Mouse (Mus musculus): Measurements from ENCODE around the gene Arfgef2. TPM values are rescaled to one million over a fixed set of nuclear protein-coding genes. Genes with fewer than 3 reads are reported as not detected.

Gene Arfgef2
- total and polyA plus RNA-seq, 2 experiments from 2014 or later: 3.4 to 27.8 TPM

DNA sequence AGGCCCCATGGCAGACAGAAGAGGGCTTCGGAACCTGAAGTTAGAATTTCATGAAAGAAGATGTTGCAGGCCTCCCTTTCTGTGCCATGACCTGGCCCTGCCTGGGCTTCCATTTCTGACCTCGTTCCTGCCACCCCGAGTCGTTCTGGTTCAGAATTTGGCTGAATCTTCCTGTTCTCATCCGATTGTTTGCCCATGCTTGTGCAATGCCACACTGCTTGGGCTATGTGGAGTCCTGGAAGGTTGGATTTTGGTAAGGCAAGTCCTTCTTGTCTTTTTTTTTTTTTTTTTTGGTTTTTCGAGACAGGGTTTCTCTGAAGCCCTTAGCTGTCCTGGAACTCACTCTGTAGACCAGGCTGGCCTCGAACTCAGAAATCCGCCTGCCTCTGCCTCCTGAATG lies 50.4 kb downstream of the Arfgef2 start:
- Histone ChIP-seq H3K9ac (replicated peaks; ENCODE audit: low read length, poor library complexity, severe bottlenecking) (no peak overlapping the region), H3K27ac (ENCODE audit: low read depth, low read length) (no peak overlapping the region), H3K4me1 (ENCODE audit: insufficient read depth, low read length) (no peaks in the 10 kb centered on the region), H3K4me3 (ENCODE audit: low read depth, low read length) (no peak overlapping the region), H3K4me2 (ENCODE audit: low read depth, low read length, poor library complexity, severe bottlenecking) (no peak overlapping the region), H3K36me3 (ENCODE audit: insufficient read depth, low read length) (peaks cover 79% of the 10 kb centered on the region), H3K9me3 (ENCODE audit: low read length) (no peaks in the 10 kb centered on the region), H3K27me3 (ENCODE audit: insufficient read depth, low read length) (no peaks in the 10 kb centered on the region)
- WGBS: 99% methylated on average over 8 of the region's 8 CpGs
- no peak for TF ChIP-seq CTCF (IDR thresholded peaks at IDR 0.05)
- DNase-seq (ENCODE audit: low spot score) (no peak), ATAC-seq (ENCODE audit: low FRiP score) (no peak)

- Histone ChIP-seq H3K27me3 (ENCODE audit: insufficient read depth, low read length) (no peaks in the 10 kb centered on the region), H3K36me3 (ENCODE audit: insufficient read depth, low read length) (peaks cover 82% of the 10 kb centered on the region), H3K9ac (replicated peaks; ENCODE audit: low read length, poor library complexity, severe bottlenecking) (no peak overlapping the region), H3K27ac (ENCODE audit: low read depth, low read length) (no peak overlapping the region), H3K9me3 (ENCODE audit: low read length) (no peaks in the 10 kb centered on the region), H3K4me1 (ENCODE audit: insufficient read depth, low read length) (no peaks in the 10 kb centered on the region), H3K4me3 (ENCODE audit: low read depth, low read length) (no peak overlapping the region), H3K4me2 (ENCODE audit: low read depth, low read length, poor library complexity, severe bottlenecking) (no peak overlapping the region)
- no peak for ATAC-seq (ENCODE audit: low FRiP score)
- TF ChIP-seq CTCF (IDR thresholded peaks at IDR 0.05): no peak
- 94% methylated on average over 6 of the region's 6 CpGs for WGBS
- DNase-seq (ENCODE audit: low spot score): no peak
Measured at GRCm38 (mm10) chr2:166856366-166856765, 51.0 kb downstream of the Arfgef2 start.

DNA sequence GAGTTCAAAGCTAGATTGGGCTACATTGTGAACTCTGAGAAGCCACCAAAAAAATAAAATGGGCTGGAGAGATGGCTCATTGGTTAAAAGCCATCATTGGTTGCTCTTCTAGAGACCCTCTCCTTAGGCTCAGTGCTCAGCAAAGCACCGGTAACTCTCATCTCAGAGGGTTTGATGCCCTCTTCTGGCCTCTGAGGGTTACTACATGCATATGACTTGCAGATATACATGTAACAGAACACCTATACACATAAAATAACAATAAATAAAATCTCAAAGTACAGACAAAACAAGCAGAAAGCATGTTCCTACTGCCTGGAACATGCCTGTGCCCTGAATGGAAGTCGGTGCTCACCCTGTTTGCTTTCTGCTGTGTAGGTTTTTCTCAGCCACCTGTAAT lies 51.7 kb downstream of the Arfgef2 start:
- ATAC-seq (ENCODE audit: low FRiP score): no peak
- 84% methylated on average over 2 of the region's 2 CpGs for WGBS
- no peaks in the 10 kb centered on the region for H3K9me3 ChIP-seq (ENCODE audit: low read length)
- no peak overlapping the region for H3K4me3 ChIP-seq (ENCODE audit: low read depth, low read length)
- peak; percentile 24 for DNase-seq (ENCODE audit: low spot score)
- no peaks in the 10 kb centered on the region for H3K27me3 ChIP-seq (ENCODE audit: insufficient read depth, low read length)
- H3K4me2 ChIP-seq (ENCODE audit: low read depth, low read length, poor library complexity, severe bottlenecking): no peak overlapping the region
- no peaks in the 10 kb centered on the region for H3K4me1 ChIP-seq (ENCODE audit: insufficient read depth, low read length)
- H3K36me3 ChIP-seq (ENCODE audit: insufficient read depth, low read length): peaks cover 84% of the 10 kb centered on the region
- H3K9ac ChIP-seq (replicated peaks; ENCODE audit: low read length, poor library complexity, severe bottlenecking): no peak overlapping the region
- H3K27ac ChIP-seq (ENCODE audit: low read depth, low read length): no peak overlapping the region
- TF ChIP-seq CTCF (IDR thresholded peaks at IDR 0.05): peak; percentile 28; the same call in 1 of the 2 replicates

GRCm38 (mm10) chr2:166859214-166859613 lies 53.8 kb downstream of the Arfgef2 start:
- H3K36me3 ChIP-seq (ENCODE audit: insufficient read depth, low read length): peaks cover 76% of the 10 kb centered on the region
- no peak for TF ChIP-seq CTCF (IDR thresholded peaks at IDR 0.05)
- H3K27me3 ChIP-seq (ENCODE audit: insufficient read depth, low read length): no peaks in the 10 kb centered on the region

GRCm38 (mm10) chr2:166862505-166862904 lies 57.1 kb downstream of the Arfgef2 start:
- Histone ChIP-seq H3K4me1 (ENCODE audit: insufficient read depth, low read length) (no peaks in the 10 kb centered on the region), H3K36me3 (ENCODE audit: insufficient read depth, low read length) (peaks cover 85% of the 10 kb centered on the region), H3K27me3 (ENCODE audit: insufficient read depth, low read length) (no peaks in the 10 kb centered on the region), H3K9me3 (ENCODE audit: low read length) (no peaks in the 10 kb centered on the region), H3K9ac (replicated peaks; ENCODE audit: low read length, poor library complexity, severe bottlenecking) (no peak overlapping the region), H3K4me3 (ENCODE audit: low read depth, low read length) (no peak overlapping the region), H3K4me2 (ENCODE audit: low read depth, low read length, poor library complexity, severe bottlenecking) (no peak overlapping the region), H3K27ac (ENCODE audit: low read depth, low read length) (no peak overlapping the region)
- ATAC-seq (ENCODE audit: low FRiP score) (no peak), DNase-seq (ENCODE audit: low spot score) (no peak)
- WGBS: 70% methylated on average over 3 of the region's 3 CpGs
- TF ChIP-seq CTCF (IDR thresholded peaks at IDR 0.05): no peak

More at GRCm38 (mm10) chr2:166859214-166859613, 53.8 kb downstream of the Arfgef2 start:
- H3K4me1 ChIP-seq (ENCODE audit: insufficient read depth, low read length): no peaks in the 10 kb centered on the region
- no peaks in the 10 kb centered on the region for H3K9me3 ChIP-seq (ENCODE audit: low read length)
- ATAC-seq (ENCODE audit: low FRiP score): no peak
- H3K27ac ChIP-seq (ENCODE audit: low read depth, low read length): no peak overlapping the region
- 89% methylated on average over 7 of the region's 7 CpGs for WGBS
- no peak overlapping the region for H3K9ac ChIP-seq (replicated peaks; ENCODE audit: low read length, poor library complexity, severe bottlenecking)
- DNase-seq (ENCODE audit: low spot score): no peak
- no peak overlapping the region for H3K4me3 ChIP-seq (ENCODE audit: low read depth, low read length)
- no peak overlapping the region for H3K4me2 ChIP-seq (ENCODE audit: low read depth, low read length, poor library complexity, severe bottlenecking)

GRCm38 (mm10) chr2:166865476-166865875 lies 60.1 kb downstream of the Arfgef2 start:
- H3K4me3 ChIP-seq (ENCODE audit: low read depth, low read length): no peak overlapping the region
- peaks cover 82% of the 10 kb centered on the region for H3K36me3 ChIP-seq (ENCODE audit: insufficient read depth, low read length)
- H3K4me2 ChIP-seq (ENCODE audit: low read depth, low read length, poor library complexity, severe bottlenecking): no peak overlapping the region
- no peaks in the 10 kb centered on the region for H3K27me3 ChIP-seq (ENCODE audit: insufficient read depth, low read length)
- H3K27ac ChIP-seq (ENCODE audit: low read depth, low read length): no peak overlapping the region
- H3K9ac ChIP-seq (replicated peaks; ENCODE audit: low read length, poor library complexity, severe bottlenecking): no peak overlapping the region
- DNase-seq (ENCODE audit: low spot score): no peak
- no peaks in the 10 kb centered on the region for H3K9me3 ChIP-seq (ENCODE audit: low read length)
- ATAC-seq (ENCODE audit: low FRiP score): no peak
- no peak for TF ChIP-seq CTCF (IDR thresholded peaks at IDR 0.05)
- WGBS: 88% methylated on average over 10 of the region's 10 CpGs
- H3K4me1 ChIP-seq (ENCODE audit: insufficient read depth, low read length): no peaks in the 10 kb centered on the region

Measured in midbrain, postnatal 0 days (tissue).